Mouse (Mus musculus) liver, embryonic 14.5 days (tissue): ENCODE data around the gene Apod. TPM values are rescaled to one million over a fixed set of nuclear protein-coding genes. Genes with fewer than 3 reads are reported as not detected.

ENCODE experiments used
- ATAC-seq: fragments of 200-750 bp; cut with Nextera tagmentation; 2 replicates; pipeline ENCODE4 v1.8.0; 2017; ENCODE audit warnings: moderate number of reproducible peaks, mild to moderate bottlenecking, moderate library complexity; ENCODE audit not compliant: insufficient read depth
- DNase-seq, 3 experiments: peaks; one replicate each; pipeline ENCODE4 v3.0.0-alpha.2; 2012 to 2013; ENCODE audit warnings: low read depth in 3 of 3, low spot score in 3 of 3
- H3K27ac ChIP-seq: fragments of 300-500 bp; sonication (generic); 2 replicates; pipeline ENCODE4 v1.5.1; 2014; ENCODE audit warnings: moderate library complexity, mild to moderate bottlenecking, control low read depth, inconsistent platforms
- H3K27me3 ChIP-seq: fragments of 300-500 bp; sonication (generic); 2 replicates; pipeline ENCODE4 v1.6.1; 2014; ENCODE audit warnings: mild to moderate bottlenecking, low read length, moderate library complexity; ENCODE audit not compliant: control insufficient read depth, insufficient read depth
- H3K36me3 ChIP-seq: fragments of 300-500 bp; sonication (generic); replicated peaks from 2 replicates; pipeline ENCODE4 v1.6.1; 2014; ENCODE audit warnings: low read depth; ENCODE audit not compliant: control insufficient read depth, insufficient read depth
- H3K4me1 ChIP-seq, 2 experiments: fragments of 200-500 bp in 1 of 2; fragments of 300-500 bp in 1 of 2; sonication (generic) in 1 of 2; replicated peaks; 2 replicates each; pipeline ENCODE4 v1.6.1; 2012 to 2014; ENCODE audit warnings: antibody characterized with exemption in 1 of 2, inconsistent platforms in 1 of 2, low read length in 1 of 2; ENCODE audit not compliant: control insufficient read depth in 2 of 2, insufficient read depth in 2 of 2
- H3K4me2 ChIP-seq: fragments of 300-500 bp; sonication (generic); 2 replicates; pipeline ENCODE4 v1.6.1; 2014; ENCODE audit warnings: low read depth, mild to moderate bottlenecking, control low read depth, moderate library complexity
- H3K4me3 ChIP-seq, 2 experiments: fragments of 200-500 bp in 1 of 2; fragments of 300-500 bp in 1 of 2; sonication (generic) in 1 of 2; 2 replicates each; pipeline ENCODE4 v1.5.1; 2012 to 2014; ENCODE audit warnings: low read depth in 2 of 2, low read length in 2 of 2, mild to moderate bottlenecking in 2 of 2, control low read depth in 1 of 2, inconsistent platforms in 1 of 2, moderate library complexity in 1 of 2; ENCODE audit not compliant: insufficient read depth in 1 of 2
- H3K9ac ChIP-seq: fragments of 300-500 bp; sonication (generic); replicated peaks from 2 replicates; pipeline ENCODE4 v1.6.1; 2014; ENCODE audit warnings: mild to moderate bottlenecking, control low read depth, moderate library complexity
- H3K9me3 ChIP-seq: fragments of 300-500 bp; sonication (generic); 2 replicates; pipeline ENCODE4 v1.6.1; 2016; ENCODE audit warnings: low read length, mixed read lengths; ENCODE audit not compliant: control insufficient read depth
- CTCF ChIP-seq: IDR thresholded peaks from 2 replicates; pipeline ENCODE4 v1.5.1; 2016; ENCODE audit warnings: antibody characterized with exemption, low read depth, control low read depth
- EP300 ChIP-seq: IDR thresholded peaks from 2 replicates; pipeline ENCODE4 v1.6.1; 2016; ENCODE audit warnings: antibody characterized with exemption, low read depth
- WGBS: fragments of 180-500 bp; shearing (Covaris S2); extraction: QIAGEN DNeasy Blood & Tissue Kit; methylation state at CpG from one replicate; pipeline ENCODE4 v1.1.7; 2014; ENCODE audit not compliant: insufficient replicate concordance; 5-methylcytosine and 5-hydroxymethylcytosine counted together
- polyA plus RNA-seq, 2 experiments: library from polyadenylated mRNA; depleted of rRNA in 1 of 2; stranded (reverse) in 1 of 2; unstranded in 1 of 2; fragments of >200 nt; fragmentation: Nextera tagmentation in 1 of 2; extraction: Ambion mirVana in 1 of 2; gene quantifications; 2 replicates each; pipeline versions ENCODE4 v1.2.1 to v1.2.3; 2012 to 2014

Apod gene
- polyA plus RNA-seq, 2 experiments = 0.11 TPM; not detected in 1

GRCm38 (mm10) chr16:31329668-31330067 is 15.1 kb upstream of the Apod start:
- no peaks in the 10 kb centered on the region for H3K4me1 ChIP-seq
- WGBS = 51% methylated on average over 2 of the region's 2 CpGs
- H3K4me3 ChIP-seq = no peak overlapping the region
- TF ChIP-seq EP300 (no peak), CTCF (no peak)
- DNase-seq (no peak), ATAC-seq (no peak)
- H3K9me3 ChIP-seq = no peaks in the 10 kb centered on the region
- no peaks in the 10 kb centered on the region for H3K36me3 ChIP-seq
- H3K27ac ChIP-seq = no peak overlapping the region
- no peak overlapping the region for H3K9ac ChIP-seq
- H3K4me2 ChIP-seq = no peak overlapping the region
- H3K27me3 ChIP-seq = no peaks in the 10 kb centered on the region

- Histone ChIP-seq H3K4me2 (no peak overlapping the region), H3K27ac (no peak overlapping the region), H3K4me3 (no peak overlapping the region), H3K36me3 (no peaks in the 10 kb centered on the region), H3K9ac (no peak overlapping the region), H3K27me3 (no peaks in the 10 kb centered on the region), H3K4me1 (no peaks in the 10 kb centered on the region), H3K9me3 (no peaks in the 10 kb centered on the region)
- 49% methylated on average over 2 of the region's 2 CpGs for WGBS
- DNase-seq (no peak), ATAC-seq (no peak)
- TF ChIP-seq EP300 (no peak), CTCF (no peak)
Observed at GRCm38 (mm10) chr16:31327891-31328290, 13.3 kb upstream of the Apod start.

- TF ChIP-seq CTCF (no peak), EP300 (no peak)
- H3K4me3 ChIP-seq = no peak overlapping the region
- no peak overlapping the region for H3K9ac ChIP-seq
- H3K36me3 ChIP-seq = no peaks in the 10 kb centered on the region
- WGBS = 55% methylated on average over 8 of the region's 8 CpGs
- H3K4me1 ChIP-seq = no peaks in the 10 kb centered on the region
- H3K4me2 ChIP-seq = no peak overlapping the region
- no peaks in the 10 kb centered on the region for H3K27me3 ChIP-seq
- DNase-seq = no peak
- ATAC-seq = no peak
- H3K9me3 ChIP-seq = no peaks in the 10 kb centered on the region
- H3K27ac ChIP-seq = no peak overlapping the region
Observed at GRCm38 (mm10) chr16:31327430-31327829, 12.8 kb upstream of the Apod start.

DNA sequence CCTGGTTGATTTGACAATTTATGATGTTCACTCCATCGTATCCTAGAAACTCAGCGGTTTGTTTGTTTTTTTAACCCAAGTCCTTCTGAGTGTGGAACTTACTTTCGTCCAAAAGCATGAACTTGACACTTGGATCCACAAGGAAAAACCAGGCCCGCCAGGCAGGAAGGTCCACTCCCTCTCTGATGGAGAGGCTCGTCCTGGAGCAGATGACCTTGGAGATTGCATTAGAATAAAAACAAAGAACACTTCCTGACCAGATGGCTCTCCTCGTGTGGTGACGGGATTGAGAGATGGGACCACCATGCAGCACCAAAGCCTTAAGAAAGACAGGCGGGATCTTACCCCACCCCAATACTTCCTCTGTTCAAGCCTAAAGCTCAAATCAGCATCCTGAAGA is 12.1 kb upstream of the Apod start:
- H3K9ac ChIP-seq = no peak overlapping the region
- no peaks in the 10 kb centered on the region for H3K27me3 ChIP-seq
- H3K4me3 ChIP-seq = no peak overlapping the region
- H3K4me2 ChIP-seq = no peak overlapping the region
- 55% methylated on average over 8 of the region's 8 CpGs for WGBS
- no peaks in the 10 kb centered on the region for H3K4me1 ChIP-seq
- no peak for TF ChIP-seq EP300
- no peak for TF ChIP-seq CTCF
- no peaks in the 10 kb centered on the region for H3K36me3 ChIP-seq
- DNase-seq (no peak), ATAC-seq (no peak)
- no peak overlapping the region for H3K27ac ChIP-seq
- H3K9me3 ChIP-seq = no peaks in the 10 kb centered on the region

GRCm38 (mm10) chr16:31325966-31326365 is 11.4 kb upstream of the Apod start:
- no peak for DNase-seq
- H3K4me3 ChIP-seq = no peak overlapping the region
- no peak overlapping the region for H3K9ac ChIP-seq
- no peaks in the 10 kb centered on the region for H3K9me3 ChIP-seq
- no peak overlapping the region for H3K4me2 ChIP-seq
- H3K4me1 ChIP-seq = no peaks in the 10 kb centered on the region
- no peak overlapping the region for H3K27ac ChIP-seq
- TF ChIP-seq CTCF = no peak
- TF ChIP-seq EP300 = no peak
- no peak for ATAC-seq
- 78% methylated on average over 5 of the region's 5 CpGs for WGBS
- H3K27me3 ChIP-seq = no peaks in the 10 kb centered on the region
- no peaks in the 10 kb centered on the region for H3K36me3 ChIP-seq
